Mouse (Mus musculus): ENCODE measurements around the gene Il1rapl1.

- TF ChIP-seq CTCF (IDR thresholded peaks at IDR 0.05; ENCODE audit: low read depth) (no peak), EP300 (IDR thresholded peaks at IDR 0.05; ENCODE audit: low read depth) (no peak)
Measured at GRCm38 (mm10) chrX:86950940-86951339, 1164.5 kb downstream of the Il1rapl1 start.
